Mouse (Mus musculus): Measurements from ENCODE around the gene Cfap54. TPM values are rescaled to one million over a fixed set of nuclear protein-coding genes. Genes with fewer than 3 reads are reported as not detected.

The Cfap54 gene
- polyA plus RNA-seq (2011; ENCODE audit: insufficient read length, low read depth, missing spikeins): 0.20 and 0.23 TPM in 2 replicates

GRCm38 (mm10) chr10:93081133-93081779 lies at the start of gene Cfap54:
Cfap54 (minus strand) TSS chr10:93081618.
- peaks cover 2% of the 10 kb centered on the region; the same call in 1 of the 2 replicates for H3K4me1 ChIP-seq (ENCODE audit: control insufficient read depth, insufficient read depth, low read length)
- peak within 1 kb of the TSS; percentile 51 for H3K4me3 ChIP-seq (ENCODE audit: insufficient read depth, low read length)
- H3K27ac ChIP-seq (ENCODE audit: insufficient read depth, low read length): no peak within 1 kb of the TSS
- TF ChIP-seq CTCF (IDR thresholded peaks at IDR 0.05; ENCODE audit: borderline replicate concordance, insufficient read depth, low read length): peak; percentile 89
- TF ChIP-seq POLR2A (IDR thresholded peaks at IDR 0.05; ENCODE audit: low read depth, low read length): no peak

- TF ChIP-seq CTCF (IDR thresholded peaks at IDR 0.05; ENCODE audit: borderline replicate concordance, insufficient read depth, low read length) (no peak), POLR2A (IDR thresholded peaks at IDR 0.05; ENCODE audit: low read depth, low read length) (no peak)
- no peak overlapping the region for H3K27ac ChIP-seq (ENCODE audit: insufficient read depth, low read length)
These were observed 49.1 kb upstream of the Cfap54 start for GRCm38 (mm10) chr10:93130456-93130940.

GRCm38 (mm10) chr10:93129904-93130455 lies 48.6 kb upstream of the Cfap54 start:
- TF ChIP-seq POLR2A (IDR thresholded peaks at IDR 0.05; ENCODE audit: low read depth, low read length): no peak
- TF ChIP-seq CTCF (IDR thresholded peaks at IDR 0.05; ENCODE audit: borderline replicate concordance, insufficient read depth, low read length): no peak
- peak overlapping the region; percentile 1; the same call in 1 of the 2 replicates for H3K27ac ChIP-seq (ENCODE audit: insufficient read depth, low read length)
- H3K4me1 ChIP-seq (ENCODE audit: control insufficient read depth, insufficient read depth, low read length): no peaks in the 10 kb centered on the region
- H3K4me3 ChIP-seq (ENCODE audit: insufficient read depth, low read length): no peak overlapping the region

More at GRCm38 (mm10) chr10:93130456-93130940, 49.1 kb upstream of the Cfap54 start:
- Histone ChIP-seq H3K4me1 (ENCODE audit: control insufficient read depth, insufficient read depth, low read length) (no peaks in the 10 kb centered on the region), H3K4me3 (ENCODE audit: insufficient read depth, low read length) (no peak overlapping the region)

- TF ChIP-seq POLR2A (IDR thresholded peaks at IDR 0.05; ENCODE audit: low read depth, low read length) (0 out of 2 replicates have a peak, but pooled peaks have one; percentile 17), CTCF (IDR thresholded peaks at IDR 0.05; ENCODE audit: borderline replicate concordance, insufficient read depth, low read length) (no peak)
- Histone ChIP-seq H3K4me3 (ENCODE audit: insufficient read depth, low read length) (no peak overlapping the region), H3K27ac (ENCODE audit: insufficient read depth, low read length) (peak overlapping the region; percentile 66), H3K4me1 (ENCODE audit: control insufficient read depth, insufficient read depth, low read length) (no peaks in the 10 kb centered on the region)
These were observed 47.9 kb upstream of the Cfap54 start for GRCm38 (mm10) chr10:93129345-93129744.

GRCm38 (mm10) chr10:93128566-93128965 lies 47.1 kb upstream of the Cfap54 start:
- peaks cover 3% of the 10 kb centered on the region; the same call in 1 of the 2 replicates for H3K4me1 ChIP-seq (ENCODE audit: control insufficient read depth, insufficient read depth, low read length)
- no peak overlapping the region for H3K4me3 ChIP-seq (ENCODE audit: insufficient read depth, low read length)
- TF ChIP-seq CTCF (IDR thresholded peaks at IDR 0.05; ENCODE audit: borderline replicate concordance, insufficient read depth, low read length) (no peak), POLR2A (IDR thresholded peaks at IDR 0.05; ENCODE audit: low read depth, low read length) (no peak)
- no peak overlapping the region for H3K27ac ChIP-seq (ENCODE audit: insufficient read depth, low read length)

GRCm38 (mm10) chr10:93126025-93126424 lies 44.6 kb upstream of the Cfap54 start:
- no peak for TF ChIP-seq CTCF (IDR thresholded peaks at IDR 0.05; ENCODE audit: borderline replicate concordance, insufficient read depth, low read length)
- no peak for TF ChIP-seq POLR2A (IDR thresholded peaks at IDR 0.05; ENCODE audit: low read depth, low read length)
- peaks cover 3% of the 10 kb centered on the region; the same call in 1 of the 2 replicates for H3K4me1 ChIP-seq (ENCODE audit: control insufficient read depth, insufficient read depth, low read length)
- H3K27ac ChIP-seq (ENCODE audit: insufficient read depth, low read length): no peak overlapping the region
- no peak overlapping the region for H3K4me3 ChIP-seq (ENCODE audit: insufficient read depth, low read length)

GRCm38 (mm10) chr10:93123957-93124613 lies 42.7 kb upstream of the Cfap54 start:
- peak overlapping the region; percentile 30; the same call in 1 of the 2 replicates for H3K27ac ChIP-seq (ENCODE audit: insufficient read depth, low read length)
- H3K4me1 ChIP-seq (ENCODE audit: control insufficient read depth, insufficient read depth, low read length): peaks cover 3% of the 10 kb centered on the region; the same call in 1 of the 2 replicates
- no peak overlapping the region for H3K4me3 ChIP-seq (ENCODE audit: insufficient read depth, low read length)
- TF ChIP-seq CTCF (IDR thresholded peaks at IDR 0.05; ENCODE audit: borderline replicate concordance, insufficient read depth, low read length) (no peak), POLR2A (IDR thresholded peaks at IDR 0.05; ENCODE audit: low read depth, low read length) (no peak)

- TF ChIP-seq POLR2A (IDR thresholded peaks at IDR 0.05; ENCODE audit: low read depth, low read length): no peak
- no peak for TF ChIP-seq CTCF (IDR thresholded peaks at IDR 0.05; ENCODE audit: borderline replicate concordance, insufficient read depth, low read length)
- no peak overlapping the region for H3K27ac ChIP-seq (ENCODE audit: insufficient read depth, low read length)
These were observed 41.9 kb upstream of the Cfap54 start for GRCm38 (mm10) chr10:93123310-93123709.

GRCm38 (mm10) chr10:93122399-93123184 lies 41.2 kb upstream of the Cfap54 start:
- no peak for TF ChIP-seq CTCF (IDR thresholded peaks at IDR 0.05; ENCODE audit: borderline replicate concordance, insufficient read depth, low read length)
- no peak for TF ChIP-seq POLR2A (IDR thresholded peaks at IDR 0.05; ENCODE audit: low read depth, low read length)
- H3K4me1 ChIP-seq (ENCODE audit: control insufficient read depth, insufficient read depth, low read length): peaks cover 3% of the 10 kb centered on the region; the same call in 1 of the 2 replicates
- H3K4me3 ChIP-seq (ENCODE audit: insufficient read depth, low read length): no peak overlapping the region
- no peak overlapping the region for H3K27ac ChIP-seq (ENCODE audit: insufficient read depth, low read length)

More at GRCm38 (mm10) chr10:93123310-93123709, 41.9 kb upstream of the Cfap54 start:
- peaks cover 3% of the 10 kb centered on the region; the same call in 1 of the 2 replicates for H3K4me1 ChIP-seq (ENCODE audit: control insufficient read depth, insufficient read depth, low read length)
- H3K4me3 ChIP-seq (ENCODE audit: insufficient read depth, low read length): no peak overlapping the region
